Mouse (Mus musculus) heart, adult 18-20 months (tissue): ENCODE results near the gene Kcnj11. TPM values are rescaled to one million over a fixed set of nuclear protein-coding genes. Genes with fewer than 3 reads are reported as not detected.

ENCODE experiments used
- DNase-seq, 2 experiments: peaks; one replicate each; pipeline ENCODE4 v3.0.0; 2021 to 2022; ENCODE audit warnings: mixed read lengths in 1 of 2
- total RNA-seq, 2 experiments: library from RNA; stranded (reverse); gene quantifications; 2 replicates each; pipeline ENCODE4 v1.2.3; 2021

Gene Kcnj11
- total RNA-seq, 2 experiments from 2014 or later, result 114 to 120 TPM

GRCm38 (mm10) chr7:46104256-46104915 lies 3.8 kb upstream of the Kcnj11 start:
- DNase-seq, result peak in 1 of 2 experiments; percentile 48

GRCm38 (mm10) chr7:46103771-46104170 lies 3.2 kb upstream of the Kcnj11 start:
- peak in 1 of 2 experiments; percentile 46 for DNase-seq

DNA sequence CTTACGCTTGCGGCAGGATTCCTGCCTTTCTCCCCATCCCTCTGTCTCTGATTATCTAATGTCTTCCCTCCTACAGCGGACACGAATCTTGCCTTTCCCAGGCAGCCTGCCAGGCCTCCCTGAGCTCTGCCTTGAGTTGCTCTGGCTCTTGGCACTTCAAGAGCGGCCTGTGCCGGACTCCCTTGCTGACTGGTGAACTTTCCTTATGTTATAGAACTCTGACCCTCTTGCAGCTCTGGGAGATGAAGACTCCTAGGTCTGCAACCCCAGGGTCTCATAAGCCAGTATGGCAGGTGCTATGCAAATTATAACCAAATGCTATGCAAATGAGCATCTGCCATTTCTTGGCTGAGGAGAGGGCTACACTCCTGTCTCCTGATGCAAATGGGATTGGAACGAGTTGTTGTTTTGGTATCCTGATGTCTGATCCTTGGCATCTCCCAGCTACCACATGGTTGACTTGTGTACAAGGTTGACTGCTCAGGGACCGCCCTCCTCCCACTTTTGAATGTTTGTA lies 2.6 kb upstream of the Kcnj11 start:
- no peak for DNase-seq

- DNase-seq, result peak in 1 of 2 experiments; percentile 42
Observed at GRCm38 (mm10) chr7:46099682-46100081, 882 bp downstream of the Kcnj11 start.

DNA sequence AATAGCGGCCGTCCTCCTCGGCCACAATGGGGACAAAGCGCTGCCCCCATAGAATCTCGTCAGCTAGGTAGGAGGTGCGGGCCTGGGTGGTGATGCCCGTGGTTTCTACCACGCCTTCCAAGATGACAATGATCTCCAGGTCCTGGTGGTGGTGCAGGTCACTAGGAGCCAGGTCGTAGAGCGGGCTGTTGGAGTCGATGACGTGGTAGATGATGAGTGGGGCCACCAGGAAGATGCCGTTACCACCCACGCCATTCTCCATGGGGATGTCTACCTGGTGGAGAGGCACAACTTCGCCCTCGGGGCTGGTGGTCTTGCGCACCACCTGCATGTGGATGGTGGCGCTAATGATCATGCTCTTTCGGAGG lies 1.7 kb downstream of the Kcnj11 start:
- DNase-seq, result no peak

DNA sequence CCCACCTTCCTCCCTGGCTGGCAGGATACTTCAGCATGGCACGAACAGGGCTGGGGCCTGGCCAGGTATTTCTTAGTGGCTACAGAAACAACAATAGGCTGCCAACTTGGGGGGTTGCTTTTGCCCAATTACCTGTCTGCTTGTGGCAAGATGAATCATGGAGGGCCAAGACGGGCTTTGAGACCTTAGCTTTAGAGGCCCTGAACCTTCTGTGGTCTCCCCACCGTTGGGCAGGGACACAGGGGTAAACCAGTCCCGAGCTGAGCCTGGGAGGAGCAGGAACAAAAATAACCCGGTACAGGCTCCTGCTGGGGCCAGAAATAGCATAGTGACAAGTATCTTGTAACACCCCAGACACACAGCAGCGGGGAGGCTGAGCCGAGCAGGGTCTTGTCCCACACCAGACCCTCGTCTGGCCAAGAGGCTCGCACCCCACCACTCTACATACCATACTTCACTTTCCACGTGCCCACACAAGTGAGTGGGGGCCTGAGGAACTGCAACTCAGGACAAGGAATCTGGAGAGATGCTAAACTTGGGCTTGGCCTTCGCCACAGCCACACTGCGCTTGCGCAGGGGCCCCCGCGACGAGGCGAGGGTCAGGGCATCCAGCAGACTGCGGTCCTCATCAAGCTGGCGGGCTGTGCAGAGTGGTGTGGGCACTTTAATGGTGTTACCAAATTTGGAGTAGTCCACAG lies 2.2 kb downstream of the Kcnj11 start:
- peak; percentile 68 to 76 for DNase-seq

DNA sequence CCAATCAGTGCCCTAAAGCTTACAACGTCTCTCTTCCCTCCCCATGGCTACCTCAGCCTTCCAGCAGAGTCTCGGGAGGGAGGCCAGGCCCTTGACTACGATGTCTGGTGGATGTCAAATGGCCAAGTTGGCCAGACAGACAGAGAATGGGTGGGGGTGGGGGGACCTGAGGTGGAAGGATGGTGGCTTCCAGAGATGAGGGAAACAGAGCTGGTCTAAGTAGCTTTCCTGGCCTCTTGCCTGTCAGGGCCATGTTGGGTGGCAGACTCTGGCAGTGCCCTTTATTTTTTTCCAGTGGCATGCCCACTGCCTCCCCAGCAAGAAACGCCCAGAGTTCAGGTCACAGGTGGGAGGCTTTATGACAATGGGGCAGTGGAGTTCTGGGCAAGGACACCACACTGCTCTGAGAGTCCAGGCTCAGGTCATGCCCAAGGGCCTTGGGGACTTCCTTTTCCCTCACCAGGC lies 3.2 kb downstream of the Kcnj11 start:
- peak; percentile 71 to 73 for DNase-seq

DNA sequence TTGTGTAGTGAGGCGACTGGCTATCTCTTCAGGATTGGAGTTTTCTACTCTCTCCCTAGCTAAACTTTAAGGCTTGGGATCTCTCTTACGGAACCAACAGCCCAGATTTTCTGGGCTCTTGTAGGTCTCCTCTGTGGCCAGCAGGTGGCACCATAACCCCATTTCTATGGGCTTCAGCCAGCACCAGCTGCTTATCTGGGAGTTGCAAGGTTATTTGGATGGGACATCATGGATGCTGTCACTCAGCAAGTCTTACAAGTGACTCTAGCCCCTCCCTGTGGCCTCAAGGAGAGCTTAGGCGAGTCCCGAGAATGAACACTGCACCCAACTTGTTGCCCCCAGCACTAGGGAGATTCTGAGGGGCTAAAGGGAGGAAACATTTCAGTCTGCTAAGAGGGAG lies 4.4 kb downstream of the Kcnj11 start:
- DNase-seq, result peak; percentile 67 to 82

DNA sequence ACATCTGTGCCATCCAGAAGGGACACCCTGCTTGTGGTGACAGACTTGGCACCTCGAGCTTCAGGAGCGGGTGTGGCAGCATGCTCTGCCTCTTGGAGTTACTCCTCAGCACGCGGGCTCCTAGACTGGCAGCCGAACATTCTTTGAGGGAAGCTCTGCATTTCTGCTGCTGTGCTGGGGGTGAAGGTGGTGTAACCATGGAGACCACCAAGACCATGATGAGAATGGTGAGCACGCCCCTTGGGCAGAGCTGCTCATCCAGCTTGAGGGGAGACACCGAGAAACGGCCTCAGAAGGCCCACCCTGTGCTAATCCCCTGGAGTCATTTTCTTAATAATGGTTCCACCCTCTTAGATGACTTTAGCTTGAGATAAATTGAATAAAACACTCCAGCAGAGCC lies 7.8 kb downstream of the Kcnj11 start:
- no peak for DNase-seq

- DNase-seq, result no peak
Observed at GRCm38 (mm10) chr7:46088241-46088640, 12.3 kb downstream of the Kcnj11 start.

- DNase-seq, result no peak
Observed at GRCm38 (mm10) chr7:46086378-46086777, 14.2 kb downstream of the Kcnj11 start.

- DNase-seq, result no peak
Observed at GRCm38 (mm10) chr7:46084839-46085513, 15.6 kb downstream of the Kcnj11 start.

DNA sequence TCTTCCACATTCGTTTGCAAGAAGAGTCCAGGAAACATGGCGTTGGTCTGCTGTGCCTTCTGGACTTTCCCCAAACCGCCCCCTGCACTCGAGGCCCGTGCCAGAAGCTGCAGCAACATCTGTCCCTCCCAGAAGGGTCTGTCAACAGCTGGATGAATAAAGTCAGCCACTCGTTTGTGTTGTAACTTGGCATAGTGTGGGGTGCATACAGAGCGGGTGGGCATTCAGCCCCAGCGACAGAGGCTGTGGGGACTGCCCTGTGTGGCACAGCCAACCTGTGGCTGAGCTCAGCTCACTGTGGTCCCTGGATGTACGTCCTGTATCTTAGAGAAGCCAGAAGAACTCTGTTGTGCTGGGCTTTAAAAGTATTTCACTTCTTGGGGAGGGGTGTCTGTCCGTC lies 16.5 kb downstream of the Kcnj11 start:
- DNase-seq, result no peak

GRCm38 (mm10) chr7:46077675-46078074 lies 22.9 kb downstream of the Kcnj11 start:
- no peak for DNase-seq

DNA sequence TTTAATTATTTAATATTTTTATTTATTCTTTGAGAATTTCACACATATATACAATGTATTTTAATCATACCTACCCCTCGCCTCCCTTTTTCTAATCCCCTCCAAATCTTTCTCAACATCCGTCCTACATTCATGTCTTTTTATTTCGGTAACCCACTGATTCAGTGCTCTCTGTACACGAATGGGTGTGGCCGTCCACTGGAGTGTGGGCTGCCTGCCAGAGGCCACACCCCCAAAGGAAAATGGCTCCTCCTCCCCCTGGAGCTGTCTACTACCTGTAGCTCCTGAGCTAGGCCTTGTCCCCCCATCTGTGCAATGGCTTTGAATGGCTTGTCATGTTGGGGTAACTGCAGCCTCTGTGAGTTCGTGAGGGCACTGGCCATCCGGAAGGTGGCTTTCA lies 23.7 kb downstream of the Kcnj11 start:
- DNase-seq, result no peak

DNA sequence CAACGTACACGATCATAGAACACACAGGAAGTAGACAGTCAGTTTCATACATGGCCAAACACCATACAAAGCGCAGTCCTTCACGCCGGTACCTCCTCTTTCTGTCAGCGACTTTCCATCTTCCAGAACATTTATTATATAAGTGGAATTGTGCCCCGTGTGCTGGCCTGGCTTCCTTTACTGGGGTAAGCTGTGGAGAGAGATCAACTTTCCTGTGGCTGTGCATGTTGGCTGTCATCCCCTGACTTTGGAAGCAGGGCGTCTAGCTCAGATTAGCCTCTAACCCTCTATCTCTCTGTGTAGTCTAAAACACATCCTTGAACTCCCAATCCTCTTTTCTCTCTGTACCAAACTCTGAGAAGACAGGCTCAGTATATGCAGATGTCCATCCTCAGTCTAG lies 31.7 kb downstream of the Kcnj11 start:
- no peak for DNase-seq

DNA sequence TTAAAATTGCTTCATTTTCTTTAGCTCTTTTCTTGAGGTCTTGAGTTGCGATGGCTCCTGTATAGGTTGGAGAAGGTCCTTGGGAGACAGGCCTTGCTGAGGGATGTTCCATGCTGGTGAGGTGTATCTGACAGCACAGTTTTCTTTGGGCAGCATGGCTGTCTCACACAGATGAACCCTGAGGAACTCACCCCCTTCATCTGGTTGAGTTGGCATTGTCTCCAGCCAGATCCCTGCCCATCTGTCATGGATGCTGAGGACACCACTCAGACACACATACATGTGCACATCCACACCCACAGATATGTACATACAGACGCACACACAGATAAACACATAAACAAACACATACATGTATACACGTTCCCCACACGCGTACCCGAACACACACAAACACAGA lies 37.3 kb downstream of the Kcnj11 start:
- no peak for DNase-seq

DNA sequence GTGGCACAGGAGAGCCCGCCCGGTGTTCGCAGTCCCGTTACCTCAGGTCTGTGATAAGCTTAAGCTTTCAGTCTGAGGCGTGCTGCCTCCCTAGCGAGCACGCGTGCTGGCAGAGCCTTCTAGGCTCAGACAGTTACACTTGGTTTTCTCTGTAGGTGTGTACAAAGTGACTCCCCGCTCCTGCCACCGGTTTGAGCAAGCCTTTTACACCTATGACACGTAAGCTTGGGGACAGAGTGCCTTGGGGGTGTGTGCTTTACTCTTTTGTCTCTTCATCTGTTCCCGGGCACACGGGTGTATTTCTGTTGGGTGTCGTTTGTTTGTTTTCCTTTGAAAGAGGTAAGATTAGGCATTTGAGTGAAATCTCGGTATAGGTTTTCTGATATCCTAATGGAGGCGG lies 39.0 kb downstream of the Kcnj11 start:
- no peak for DNase-seq

DNA sequence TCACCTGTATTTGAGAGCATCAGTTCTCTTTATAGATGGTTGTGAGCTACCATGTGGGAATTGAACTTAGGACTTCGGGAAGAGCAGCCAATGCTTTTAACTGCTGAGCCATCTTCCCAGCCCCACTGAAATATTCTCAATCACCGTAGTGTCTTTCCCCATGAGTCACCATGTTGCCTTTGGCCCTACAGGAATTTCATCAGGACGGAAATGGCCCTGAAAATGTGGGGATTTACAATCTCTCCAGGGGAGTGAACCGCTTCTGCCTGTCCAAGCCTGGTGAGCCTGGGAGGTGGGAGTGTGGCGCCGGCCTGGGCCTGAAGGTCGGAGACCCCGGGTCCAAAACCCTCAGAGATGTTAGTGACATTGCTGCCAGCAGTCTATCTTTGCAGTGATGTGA lies 39.9 kb downstream of the Kcnj11 start:
- no peak for DNase-seq

DNA sequence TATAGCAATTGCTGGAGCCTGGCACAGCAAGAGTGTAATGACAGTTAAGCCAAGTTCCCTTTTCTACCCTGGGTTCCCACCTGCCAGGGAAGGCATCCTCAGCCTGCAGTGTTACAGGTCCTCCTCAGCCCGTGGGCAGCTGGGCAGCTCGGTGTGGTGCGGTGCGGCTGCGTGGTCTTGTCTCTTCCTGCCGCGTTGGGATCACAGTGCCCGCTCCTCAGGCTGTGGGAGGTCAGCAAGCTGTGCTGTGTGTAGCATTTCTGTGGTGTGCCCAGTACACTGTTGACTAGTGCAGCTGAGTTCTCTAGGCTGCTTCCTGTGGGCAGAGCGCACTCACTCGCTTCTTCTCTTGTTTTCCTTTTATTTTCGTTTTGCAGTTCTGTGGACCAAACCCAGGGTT lies 41.7 kb downstream of the Kcnj11 start:
- no peak for DNase-seq

- no peak for DNase-seq
Observed at GRCm38 (mm10) chr7:46053566-46053965, 47.0 kb downstream of the Kcnj11 start.

- peak in 1 of 2 experiments; percentile 11 for DNase-seq
Observed at GRCm38 (mm10) chr7:46052161-46052821, 48.3 kb downstream of the Kcnj11 start.

GRCm38 (mm10) chr7:46049981-46050380 lies 50.6 kb downstream of the Kcnj11 start:
- DNase-seq, result no peak
